Mouse (Mus musculus) embryo, embryonic 11 days (tissue): ENCODE data around the gene Ano1.
A peak's percentile ranks its signal among the peaks of the same experiment; 100 is the strongest.

Source experiments
- DNase-seq: peaks from one replicate; pipeline ENCODE4 v3.0.0-alpha.2; 2015

The Ano1 gene

DNA sequence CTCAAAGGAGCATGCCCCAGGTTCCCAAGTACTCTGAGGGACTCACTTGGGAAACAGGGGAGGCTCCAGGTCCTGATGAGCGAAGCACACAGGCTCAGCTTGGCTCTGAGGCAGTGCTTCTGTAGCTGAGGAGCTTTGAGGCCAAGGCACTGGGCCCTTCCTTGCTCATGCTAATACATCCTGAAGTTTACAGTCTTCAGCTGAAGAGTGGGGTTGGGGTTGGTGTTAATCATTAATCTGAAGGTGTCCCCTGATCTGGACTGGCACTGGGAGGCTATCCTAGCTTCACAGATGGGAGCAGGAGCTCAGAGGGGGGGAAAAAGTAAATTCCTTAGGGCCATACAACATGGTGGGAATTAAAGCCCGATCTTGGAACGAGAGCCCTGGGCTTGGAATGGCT, 117.3 kb downstream of the Ano1 start:
- no peak for DNase-seq

DNA sequence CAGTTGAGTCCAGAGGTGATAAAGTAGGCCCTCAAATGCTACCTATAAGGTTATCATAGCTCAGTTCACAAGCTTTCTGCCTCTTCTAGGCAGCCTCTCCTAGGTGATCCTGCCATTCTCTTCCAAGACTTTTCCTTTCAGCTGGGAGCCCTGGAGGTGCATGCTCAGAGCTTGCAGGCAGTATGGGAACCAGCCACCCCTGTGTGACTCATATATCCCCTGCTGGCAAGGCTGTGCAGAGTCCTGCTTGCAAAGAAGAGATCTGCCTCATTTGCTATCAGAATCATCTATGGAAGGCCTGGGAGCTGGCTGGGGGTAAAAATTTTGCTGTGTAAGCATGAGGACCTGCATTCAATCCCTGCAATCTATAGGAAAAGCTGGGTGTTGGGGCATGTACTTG, 119.5 kb downstream of the Ano1 start:
- DNase-seq = no peak

DNA sequence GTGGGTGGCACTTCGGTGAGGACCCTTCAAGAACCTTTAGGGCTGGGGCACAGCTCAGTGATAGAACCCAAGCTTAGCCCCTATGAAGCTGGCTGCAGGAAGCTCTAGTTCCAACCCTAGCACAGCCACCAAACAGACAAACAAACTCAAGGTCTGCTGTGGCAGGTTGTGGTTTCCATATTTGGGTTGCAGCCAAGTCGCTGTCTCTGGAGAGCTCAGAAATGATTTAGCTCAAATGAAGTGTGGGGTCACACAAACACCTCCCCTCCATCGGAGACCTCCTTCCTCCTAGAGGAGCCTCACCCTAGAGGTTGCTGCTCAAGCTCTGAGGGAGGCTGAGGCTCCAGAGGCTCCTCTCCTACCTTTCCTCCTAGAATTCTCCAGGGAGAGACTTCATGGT, 121.2 kb downstream of the Ano1 start:
- DNase-seq = no peak

DNA sequence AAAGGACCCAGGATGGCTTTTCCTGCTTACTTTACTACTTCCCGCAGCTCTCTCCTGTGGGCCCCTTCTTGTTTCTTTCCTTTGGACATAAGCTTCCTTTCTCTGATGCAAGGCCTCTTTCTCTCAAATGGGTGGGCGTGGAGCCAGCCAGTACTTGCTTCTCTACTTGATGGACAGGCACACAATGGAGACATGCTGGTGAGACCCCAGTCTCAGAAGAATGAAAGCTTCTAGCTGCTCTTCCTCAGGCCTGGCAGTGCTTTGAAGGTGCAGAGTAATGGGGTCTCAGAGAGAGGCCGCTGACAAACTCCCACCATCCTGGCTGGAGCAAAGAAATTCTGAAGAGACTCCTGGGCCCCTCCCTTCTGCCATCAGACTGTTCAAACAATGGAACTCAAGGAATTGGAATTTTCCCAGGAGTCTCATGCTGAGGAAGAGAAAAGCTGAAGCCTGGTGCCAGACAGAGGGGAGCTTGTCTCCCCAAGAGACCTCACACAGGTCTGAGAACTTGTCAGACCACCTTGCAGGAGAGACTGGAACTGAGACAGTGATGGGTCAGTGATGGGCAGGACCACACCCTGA, 123.3 kb downstream of the Ano1 start:
- peak; percentile 80 for DNase-seq

DNA sequence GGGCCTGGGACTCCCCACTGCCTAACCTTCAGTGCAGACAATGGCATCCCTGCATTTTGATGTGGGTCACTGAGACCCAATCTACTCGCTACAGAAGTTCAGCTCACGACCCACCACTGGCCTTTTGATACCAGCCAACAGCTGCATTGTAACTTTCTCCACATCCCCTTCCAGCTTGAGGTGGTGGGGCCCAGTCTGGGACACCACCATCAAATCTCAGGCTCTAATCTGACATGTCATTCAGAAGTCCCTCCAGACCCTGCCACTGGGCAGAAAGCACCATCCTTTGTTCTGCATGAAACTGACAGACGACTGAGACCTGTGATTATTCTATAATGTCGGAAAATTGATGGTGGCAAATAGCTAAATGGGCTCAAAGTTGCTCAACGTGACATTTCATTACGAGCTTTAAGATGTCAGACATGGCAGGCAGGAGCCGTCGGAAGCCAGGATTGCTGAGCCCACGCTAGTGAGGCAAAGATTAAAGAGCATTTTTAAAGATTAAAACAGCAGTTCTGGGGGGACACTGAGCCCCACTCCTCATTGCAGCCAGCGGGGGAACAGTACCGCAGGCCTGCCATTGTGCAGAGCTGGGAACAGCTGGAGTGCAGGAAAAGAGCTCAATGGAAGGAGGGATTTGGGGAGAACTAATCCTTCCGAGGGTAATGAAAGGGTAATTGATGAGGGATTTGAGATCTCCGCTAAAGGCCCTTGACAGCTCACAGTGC, 124.0 kb downstream of the Ano1 start:
- DNase-seq = peak; percentile 38

DNA sequence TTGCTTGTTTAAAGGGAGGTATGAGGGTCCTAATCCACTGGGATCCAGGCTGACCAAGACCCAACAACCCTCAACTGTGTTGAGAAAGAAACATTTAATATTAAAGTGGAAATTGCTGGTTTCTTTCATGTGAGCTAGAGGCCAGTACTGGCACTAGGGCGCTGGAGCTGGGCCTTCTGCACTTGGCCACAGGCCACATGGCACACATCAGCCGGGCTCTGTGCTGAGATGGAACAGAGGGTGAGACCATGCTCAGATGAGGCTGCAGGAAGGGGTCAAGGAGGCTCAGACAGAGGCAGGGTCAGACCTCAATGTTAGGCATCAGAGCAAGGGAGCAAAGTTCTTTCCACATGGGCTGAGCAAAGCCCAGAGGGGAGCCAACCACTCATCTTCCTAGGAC, 125.7 kb downstream of the Ano1 start:
- no peak for DNase-seq

DNA sequence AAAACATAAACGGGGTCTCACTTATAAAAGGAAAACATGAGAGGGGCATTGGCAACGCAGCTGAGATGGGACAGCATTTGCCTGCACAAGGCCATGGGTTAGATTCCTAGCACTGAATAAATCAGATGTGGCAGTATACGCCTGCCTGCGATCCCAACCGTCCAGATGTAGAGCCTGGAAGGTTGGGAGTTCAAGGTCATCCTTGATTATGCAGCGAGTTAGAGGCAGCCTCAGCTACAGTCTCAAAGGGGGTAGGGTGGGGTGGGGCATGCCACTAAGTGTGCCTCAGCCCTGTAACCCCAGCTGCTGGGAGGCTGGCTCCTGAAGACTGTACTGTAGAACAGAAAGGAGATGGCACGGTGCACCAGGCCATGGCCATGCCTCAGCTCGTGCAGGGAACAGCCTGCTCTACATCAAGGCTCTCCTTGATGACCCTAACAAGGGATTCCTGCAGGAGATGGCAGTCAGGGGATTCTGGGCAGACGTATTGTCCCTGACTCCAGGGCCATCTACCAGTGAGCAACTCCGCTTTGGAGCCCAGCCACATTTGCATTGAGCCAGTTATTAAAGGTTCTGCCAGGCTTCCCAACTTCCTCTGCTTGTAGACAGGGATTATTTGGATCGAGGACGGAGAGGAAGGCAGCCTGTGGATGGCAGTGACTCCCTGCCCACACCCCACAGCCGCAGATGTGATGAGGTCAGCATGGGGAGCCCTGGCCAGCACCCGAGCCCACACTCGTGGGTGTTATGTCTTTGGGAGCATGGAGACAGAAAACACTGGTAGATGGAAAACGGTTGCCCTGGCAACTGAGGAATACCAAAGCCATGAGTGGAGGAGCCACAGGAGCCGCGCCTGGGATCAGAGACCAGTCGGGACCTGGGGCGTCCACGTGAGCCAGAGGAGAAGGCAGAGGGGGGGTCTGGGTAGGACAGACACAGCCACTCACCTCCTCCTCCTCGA, 130.8 kb downstream of the Ano1 start:
- DNase-seq = no peak

DNA sequence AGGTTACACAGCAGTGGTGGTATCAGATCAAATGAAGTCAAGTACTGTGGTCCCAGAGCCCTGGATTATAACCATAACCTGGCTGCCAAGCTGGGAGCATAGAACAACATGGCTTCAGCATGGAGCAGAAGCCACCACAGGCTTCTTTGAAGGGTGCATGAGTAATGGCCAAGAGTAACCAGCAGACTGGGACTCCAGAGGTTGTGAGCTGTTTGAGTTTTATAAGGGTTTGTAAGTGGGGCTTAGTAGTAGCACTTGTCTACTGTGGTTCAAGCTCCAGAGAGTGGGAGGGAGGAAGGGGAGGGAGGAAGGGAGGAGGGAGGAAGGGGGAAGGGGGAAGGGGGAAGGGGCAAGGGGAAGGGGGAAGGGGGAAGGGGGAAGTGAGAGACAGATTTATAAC, 131.5 kb downstream of the Ano1 start:
- DNase-seq = no peak

DNA sequence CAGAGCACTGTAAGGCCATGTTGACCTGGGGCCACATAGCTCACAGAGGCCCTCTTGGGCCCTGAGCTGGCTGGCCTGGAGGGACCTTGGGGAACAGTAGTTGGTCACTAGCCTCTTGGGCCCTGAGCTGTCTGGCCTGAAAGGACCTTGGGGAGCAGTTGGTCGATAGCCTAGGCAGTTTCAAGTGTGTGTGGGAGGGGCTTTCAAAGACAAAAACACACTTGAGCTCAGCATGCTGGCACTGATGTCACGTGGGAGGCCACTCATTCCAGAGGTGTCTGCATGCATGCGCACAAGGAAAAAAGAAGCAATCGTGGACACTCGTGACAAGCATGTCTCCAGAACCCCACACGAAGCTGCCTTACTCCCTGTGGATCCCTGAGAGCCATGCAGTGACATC, 136.4 kb downstream of the Ano1 start:
- no peak for DNase-seq

DNA sequence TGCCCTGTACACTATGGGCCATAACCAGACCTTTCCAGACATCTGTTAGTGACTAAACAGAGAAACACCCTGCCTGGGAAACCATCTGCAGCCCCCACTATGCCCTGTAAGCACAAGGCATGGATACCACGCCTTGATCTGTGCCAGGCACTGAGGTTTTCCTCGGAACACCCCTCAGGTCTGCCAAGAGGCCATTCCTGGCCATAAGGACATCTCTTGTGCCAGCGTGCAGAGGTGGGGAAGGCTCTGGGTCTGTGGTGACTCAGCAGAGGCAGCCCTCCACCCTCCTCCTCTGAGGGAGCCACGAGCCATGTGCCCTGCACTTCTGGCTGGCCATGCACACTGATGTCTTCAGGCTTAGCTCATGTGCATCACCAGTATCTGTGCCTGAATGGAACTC, 138.9 kb downstream of the Ano1 start:
- no peak for DNase-seq

DNA sequence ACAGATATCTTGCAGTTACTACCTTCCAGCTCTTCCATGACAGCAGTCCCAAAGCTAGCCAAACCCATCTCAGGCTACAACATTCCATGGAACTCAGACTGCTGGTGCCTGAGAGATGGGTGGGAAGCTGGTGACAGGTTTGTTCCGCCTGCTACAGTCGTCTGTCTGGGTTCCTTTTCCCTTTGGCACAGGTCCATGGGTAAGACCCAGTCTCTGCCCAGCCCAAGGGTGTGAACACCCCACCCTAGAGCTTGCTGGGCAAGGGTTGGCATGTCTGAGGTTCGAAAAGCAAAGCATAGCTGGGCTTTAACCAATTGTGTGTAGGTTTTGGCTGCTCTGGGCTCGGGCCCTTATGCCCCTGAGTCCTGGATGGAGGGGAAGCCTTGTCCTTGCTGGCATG, 139.4 kb downstream of the Ano1 start:
- DNase-seq = no peak

DNA sequence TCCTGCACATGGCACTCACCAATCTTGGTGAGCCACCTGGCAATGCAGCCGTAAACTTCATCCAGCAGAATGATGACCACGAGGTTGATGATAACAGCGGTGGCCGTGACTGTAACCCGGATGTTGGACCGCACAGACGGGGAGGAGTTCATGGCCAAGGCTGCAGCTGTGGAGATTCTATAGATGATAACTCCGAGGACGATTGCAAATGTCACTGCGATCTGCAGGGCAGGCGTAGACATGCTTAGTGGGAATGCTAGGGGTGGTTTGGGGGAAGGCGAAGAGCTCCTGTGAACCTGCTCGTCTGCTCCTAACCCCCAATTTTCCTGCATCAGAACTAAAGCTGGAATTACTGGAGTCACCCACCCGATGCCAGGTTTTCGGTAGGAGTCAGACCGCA, 140.2 kb downstream of the Ano1 start:
- DNase-seq = no peak

DNA sequence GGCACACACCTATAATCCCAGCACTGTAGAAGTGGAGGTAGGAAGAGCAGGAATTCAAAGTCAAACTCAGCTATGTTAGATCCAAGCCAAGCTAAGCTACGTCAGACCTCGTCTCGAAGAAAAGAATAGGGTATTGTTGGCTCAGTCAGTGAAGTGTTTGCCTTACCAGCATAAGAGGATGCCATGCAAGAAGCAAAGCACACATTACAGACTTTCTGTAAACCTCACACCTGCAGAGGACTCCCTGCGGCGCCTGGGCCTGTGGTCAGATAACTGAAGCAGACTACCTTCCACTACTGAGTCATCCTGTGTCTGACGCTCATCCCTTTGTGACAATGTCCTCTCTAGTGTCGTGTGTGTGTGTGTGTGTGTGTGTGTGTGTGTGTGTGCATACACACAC, 142.2 kb downstream of the Ano1 start:
- no peak for DNase-seq

DNA sequence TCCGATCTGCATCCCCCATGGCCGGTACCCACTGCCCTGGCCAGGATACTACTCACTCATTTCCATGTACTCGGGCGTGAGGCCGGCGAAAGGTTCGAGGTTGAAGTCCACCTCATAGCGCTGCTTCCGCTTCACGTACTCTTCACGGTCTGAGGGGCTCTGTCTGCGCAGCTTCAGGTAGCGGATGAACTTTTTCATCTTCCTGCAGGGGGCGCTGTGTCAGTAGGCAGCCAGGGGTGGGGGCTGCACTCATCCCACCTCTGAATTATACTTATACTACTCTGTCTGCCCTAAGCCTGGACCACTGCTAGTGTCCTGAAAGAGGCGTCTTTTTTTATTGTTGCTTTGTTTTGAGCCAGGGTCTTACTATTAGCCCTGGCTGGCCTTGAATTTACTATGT, 143.9 kb downstream of the Ano1 start:
- no peak for DNase-seq

DNA sequence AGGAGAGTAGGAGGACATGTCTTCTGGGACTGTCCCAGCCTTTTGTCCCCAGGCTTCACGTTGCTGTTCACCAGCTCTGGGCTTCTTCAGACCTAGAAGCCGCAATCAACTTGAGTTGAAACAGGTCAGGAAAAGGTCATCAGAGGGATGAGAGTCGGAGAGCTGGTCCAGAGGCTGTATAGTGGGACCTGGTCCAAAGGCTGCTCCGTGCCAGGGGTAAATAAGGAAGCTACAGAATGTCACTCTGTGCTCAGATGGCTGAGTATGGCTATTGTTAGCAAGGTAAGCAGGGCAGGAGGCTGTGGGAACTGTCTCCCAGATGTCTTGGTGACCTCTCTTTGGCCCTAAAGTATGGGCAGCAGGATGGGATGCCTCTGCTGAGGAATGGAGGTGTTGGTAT, 147.0 kb downstream of the Ano1 start:
- DNase-seq = no peak

DNA sequence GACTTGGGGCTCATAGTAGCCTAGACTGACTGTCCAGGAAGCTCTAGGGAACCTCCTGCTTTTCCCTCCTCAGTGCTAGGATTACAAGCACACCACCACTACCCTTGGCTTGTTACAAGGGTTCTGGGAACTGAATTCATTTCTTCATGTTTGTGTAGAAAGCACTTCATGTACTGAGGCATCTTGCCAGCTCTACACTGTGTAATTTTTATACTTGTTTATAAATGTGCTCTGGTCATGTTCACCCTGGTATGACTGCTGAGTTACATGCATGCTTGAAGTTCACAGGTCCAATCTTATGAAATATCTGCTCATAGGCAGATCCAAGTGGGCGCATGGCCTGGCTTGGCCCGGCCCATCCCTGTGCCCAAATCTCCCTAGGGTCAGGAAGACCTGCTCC, 147.5 kb downstream of the Ano1 start:
- no peak for DNase-seq

DNA sequence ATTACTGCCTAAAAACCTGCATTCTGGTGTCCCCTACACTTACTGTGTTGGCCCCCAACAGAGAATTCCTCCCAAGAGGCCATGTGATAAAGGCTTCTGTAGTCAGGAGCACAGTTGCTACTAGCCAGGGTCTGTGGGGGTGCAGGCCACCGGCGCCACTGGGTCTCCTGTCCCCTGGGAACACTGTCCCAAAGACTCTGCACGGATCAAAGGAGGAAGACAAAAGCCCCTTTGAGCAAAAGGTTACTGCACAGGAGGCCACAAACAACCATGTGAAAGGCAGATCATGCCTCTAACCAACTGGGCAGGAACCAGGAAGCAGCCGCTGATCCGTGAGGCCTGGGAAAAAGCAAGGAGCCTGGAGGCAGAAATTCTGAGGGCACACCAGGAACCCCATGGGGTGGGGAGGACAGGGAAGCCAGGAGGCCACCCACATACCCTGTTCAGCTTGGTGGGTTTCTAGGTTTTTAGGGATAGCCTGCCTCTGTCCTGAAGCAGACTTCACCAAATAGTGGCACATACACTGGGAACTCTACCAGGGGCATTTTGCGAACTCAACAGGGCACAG, 151.4 kb downstream of the Ano1 start:
- peak; percentile 35 for DNase-seq

DNA sequence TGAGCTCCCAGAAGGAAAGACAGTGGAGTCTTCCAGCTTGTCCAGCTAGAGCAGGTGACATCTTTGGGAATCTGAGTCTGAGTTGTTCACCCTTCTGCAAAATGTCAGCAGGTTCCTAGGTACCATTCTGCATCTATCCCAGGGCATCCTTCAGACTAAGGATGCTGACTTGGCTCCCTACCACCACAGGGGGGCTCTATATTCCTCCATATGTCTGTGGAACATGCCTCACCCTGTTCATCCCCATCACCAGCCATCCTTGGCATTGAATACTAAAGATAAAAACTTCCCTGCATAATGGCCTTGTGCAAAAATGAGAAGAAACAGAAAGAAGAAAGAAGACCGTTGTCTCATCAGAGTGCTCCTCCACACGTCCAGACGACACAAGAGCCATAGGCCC, 162.3 kb downstream of the Ano1 start:
- peak; percentile 45 for DNase-seq

DNA sequence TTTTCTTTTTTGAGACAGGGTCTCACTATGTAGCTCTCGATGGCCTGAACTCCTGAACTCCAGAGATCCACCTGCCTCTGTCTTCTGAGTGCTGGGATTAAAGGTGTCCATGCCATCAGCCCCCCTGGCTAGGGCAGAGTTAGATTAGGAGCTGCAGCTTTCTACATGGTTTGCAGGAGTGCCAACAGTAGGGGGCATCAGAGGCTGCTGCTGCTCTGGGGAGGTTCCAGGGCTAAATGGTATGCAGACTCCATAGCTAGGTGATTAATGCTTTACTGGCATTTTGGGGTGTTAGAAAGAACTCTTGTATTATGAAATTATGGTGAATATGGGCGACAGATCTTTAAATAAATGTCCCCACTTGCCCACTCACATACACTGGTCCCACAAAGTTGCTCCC, 164.5 kb downstream of the Ano1 start:
- peak; percentile 66 for DNase-seq

DNA sequence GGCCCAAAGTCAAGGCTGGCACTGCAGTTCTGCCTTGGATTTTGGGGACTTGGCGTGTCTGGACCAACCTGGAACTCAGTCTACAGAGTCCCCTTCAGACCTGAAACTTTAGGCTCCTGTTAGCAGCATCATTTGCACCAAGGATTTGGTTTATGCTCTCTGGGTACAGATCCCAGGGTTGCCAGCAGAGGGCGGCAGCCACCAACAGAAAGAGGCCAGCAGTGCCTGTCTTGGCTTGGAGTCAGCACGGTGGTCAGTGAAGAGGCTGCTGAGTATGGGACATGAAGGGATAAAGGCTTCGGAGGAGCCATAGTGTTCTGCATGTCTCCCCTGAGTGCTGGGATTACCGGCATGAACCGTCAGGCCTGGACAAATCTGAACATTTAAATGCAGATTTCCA, 166.1 kb downstream of the Ano1 start:
- DNase-seq = peak; percentile 80

DNA sequence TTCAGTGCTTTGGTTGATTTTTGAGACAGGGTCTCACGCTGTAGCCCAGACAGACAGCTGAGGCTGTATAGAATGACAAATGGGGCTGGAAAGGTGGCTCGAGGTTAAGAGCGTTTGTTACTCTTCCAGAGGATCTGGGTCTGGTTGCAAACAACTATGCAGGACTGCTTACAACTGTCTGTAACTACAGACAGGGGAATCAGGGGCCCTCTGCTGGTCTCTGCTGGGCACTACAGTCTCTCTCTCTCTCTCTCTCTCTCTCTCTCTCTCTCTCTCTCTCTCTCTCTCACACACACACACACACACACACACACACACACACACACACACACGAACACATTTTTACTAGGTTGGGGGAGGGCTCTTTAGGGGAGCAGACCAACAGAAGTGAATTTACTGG, 168.2 kb downstream of the Ano1 start:
- DNase-seq = peak; percentile 76

DNA sequence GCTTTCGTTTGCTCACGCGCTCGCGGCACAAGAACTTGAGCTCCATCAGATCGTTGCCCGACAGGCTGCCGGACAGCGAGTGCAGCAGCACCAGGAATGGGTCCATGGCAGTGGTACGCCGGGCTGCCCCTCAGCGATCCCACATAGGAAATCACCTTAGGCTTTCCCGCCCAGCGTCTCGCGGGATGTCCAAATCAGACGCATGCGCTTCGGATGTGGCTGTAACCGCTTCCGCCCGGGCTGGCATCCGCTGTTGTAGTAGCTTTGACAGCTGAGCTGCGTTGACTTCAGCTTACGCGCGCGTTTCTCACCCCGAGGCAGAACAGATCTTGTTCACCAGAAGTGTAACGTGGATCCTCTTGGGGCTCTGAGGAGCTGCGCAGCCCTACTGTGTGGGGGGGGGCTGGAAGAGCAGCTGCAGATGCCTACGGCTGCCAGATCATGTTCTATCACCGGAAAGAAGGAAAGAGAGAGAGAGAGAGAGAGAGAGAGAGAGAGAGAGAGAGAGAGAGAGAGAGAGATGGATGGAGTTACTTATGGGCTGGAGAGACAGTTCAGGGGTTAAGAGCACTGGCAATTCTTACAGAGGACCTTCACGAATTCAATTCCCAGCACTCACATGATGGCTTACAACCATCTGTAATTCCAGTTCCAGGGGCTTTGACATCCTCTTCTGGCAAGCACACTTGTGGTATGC, 169.3 kb downstream of the Ano1 start, which contains the start of gene Fadd:
Gene Fadd, minus strand, starts transcription at position 180 of the 697 bp plus-strand sequence.
- peak; percentile 96 for DNase-seq
